Mouse (Mus musculus) forebrain, embryonic 12.5 days (tissue): ENCODE data around the gene Pfdn5. TPM values are rescaled to one million over a fixed set of nuclear protein-coding genes. Genes with fewer than 3 reads are reported as not detected.

ENCODE experiments used
- polyA plus RNA-seq: library from polyadenylated mRNA; unstranded; fragments of >200 nt; fragmentation: Nextera tagmentation; extraction: Ambion mirVana; gene quantifications from 2 replicates; pipeline ENCODE4 v1.2.1, GENCODE M21; 2016

Pfdn5 gene
- polyA plus RNA-seq, 1 experiment from 2014 or later, result 355 TPM

Other genes with a start within 250 kb of the Pfdn5 start
- 7.9 and 8.2 TPM in 2 replicates for gene Tns2, start 225.7 kb upstream of the Pfdn5 start, polyA plus RNA-seq
- gene Spryd3, start 189.9 kb upstream of the Pfdn5 start, polyA plus RNA-seq, result 19.1 and 19.6 TPM in 2 replicates
- gene Igfbp6, start 181.8 kb upstream of the Pfdn5 start, polyA plus RNA-seq, result 0.24 and 0.79 TPM in 2 replicates
- 0.08 TPM in 1 of 2 replicates, not detected in the other for gene Soat2, start 175.6 kb upstream of the Pfdn5 start, polyA plus RNA-seq
- gene Zfp740, start 122.9 kb upstream of the Pfdn5 start, polyA plus RNA-seq, result 127 and 132 TPM in 2 replicates
- 46.2 and 51.8 TPM in 2 replicates for gene Csad, start 121.4 kb upstream of the Pfdn5 start, polyA plus RNA-seq
- gene Itgb7, start 94.2 kb upstream of the Pfdn5 start, polyA plus RNA-seq, result 0.65 and 0.88 TPM in 2 replicates
- gene Rarg, start 68.6 kb upstream of the Pfdn5 start, polyA plus RNA-seq, result 13.1 and 16.7 TPM in 2 replicates
- 0.09 and 0.17 TPM in 2 replicates for gene Gm9918, start 55.6 kb upstream of the Pfdn5 start, polyA plus RNA-seq
- 48.9 and 50.5 TPM in 2 replicates for gene Mfsd5, start 46.7 kb upstream of the Pfdn5 start, polyA plus RNA-seq
- 36.9 and 42.3 TPM in 2 replicates for gene Espl1, start 29.9 kb upstream of the Pfdn5 start, polyA plus RNA-seq
- 105 and 110 TPM in 2 replicates for gene Myg1, start 5.6 kb downstream of the Pfdn5 start, polyA plus RNA-seq
- 75.0 and 78.2 TPM in 2 replicates for gene Aaas, start 24.7 kb downstream of the Pfdn5 start, polyA plus RNA-seq
- 0.32 and 0.46 TPM in 2 replicates for gene Sp7, start 41.1 kb downstream of the Pfdn5 start, polyA plus RNA-seq
- gene Sp1, start 80.0 kb downstream of the Pfdn5 start, polyA plus RNA-seq, result 10.8 and 11.2 TPM in 2 replicates
- 0.22 TPM in 2 replicates for gene Amhr2, start 119.3 kb downstream of the Pfdn5 start, polyA plus RNA-seq
- gene Prr13, start 132.9 kb downstream of the Pfdn5 start, polyA plus RNA-seq, result 82.9 and 86.9 TPM in 2 replicates
- 191 and 192 TPM in 2 replicates for gene Pcbp2, start 144.4 kb downstream of the Pfdn5 start, polyA plus RNA-seq
- 3.9 and 7.9 TPM in 2 replicates for gene Gm10337, start 177.6 kb downstream of the Pfdn5 start, polyA plus RNA-seq
- gene Map3k12, start 190.9 kb downstream of the Pfdn5 start, polyA plus RNA-seq, result 39.4 and 40.1 TPM in 2 replicates
- 91.9 and 93.5 TPM in 2 replicates for gene Tarbp2, start 192.1 kb downstream of the Pfdn5 start, polyA plus RNA-seq
- gene Npff, start 198.8 kb downstream of the Pfdn5 start, polyA plus RNA-seq, result 2.7 and 2.9 TPM in 2 replicates